Mouse (Mus musculus): ENCODE data around the gene Cox7a2l.

GRCm38 (mm10) chr17:83522590-83523379 is 5.7 kb upstream of the Cox7a2l start:
- TF ChIP-seq CTCF (IDR thresholded peaks at IDR 0.05; ENCODE audit: low read depth), result no peak
- TF ChIP-seq EP300 (IDR thresholded peaks at IDR 0.05; ENCODE audit: low read depth), result no peak

All from liver, embryonic 14.5 days (tissue).